Mouse (Mus musculus) gastrocnemius, adult 8-10 months (tissue): ENCODE measurements around the gene Pmpca. TPM values are rescaled to one million over a fixed set of nuclear protein-coding genes. Genes with fewer than 3 reads are reported as not detected.

Source experiments
- DNase-seq, 2 experiments: peaks; one replicate each; pipeline ENCODE4 v3.0.0; 2022; ENCODE audit warnings: low spot score in 2 of 2
- total RNA-seq, 4 experiments: library from RNA; stranded (reverse); gene quantifications; 2 replicates each; pipeline ENCODE4 v1.2.4; 2022

The Pmpca gene
- total RNA-seq, 4 experiments from 2014 or later: 132 to 147 (median 133) TPM

DNA sequence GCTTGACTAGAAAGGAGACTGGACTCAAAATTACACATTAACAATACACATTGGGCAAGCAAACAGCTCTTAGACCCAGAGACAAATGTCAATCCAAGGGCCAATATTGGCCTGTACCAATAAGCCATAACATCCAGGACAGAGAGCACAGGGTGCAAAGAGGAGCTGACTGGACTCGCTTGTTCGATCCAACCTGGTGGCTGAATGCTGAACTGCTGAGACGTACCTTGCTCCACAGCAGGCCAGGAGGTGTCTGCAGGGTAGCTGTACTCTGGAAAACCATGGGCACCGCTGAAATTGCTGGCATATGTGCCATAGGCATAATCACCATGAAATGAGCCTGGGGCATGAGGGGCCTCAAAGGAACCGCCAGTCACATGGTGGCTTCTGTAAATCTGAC is 40.7 kb downstream of the Pmpca start:
- DNase-seq: no peak

- no peak for DNase-seq
These were observed 45.8 kb downstream of the Pmpca start for GRCm38 (mm10) chr2:26434791-26435572.

- DNase-seq: no peak
These were observed 48.1 kb downstream of the Pmpca start for GRCm38 (mm10) chr2:26437221-26437620.

DNA sequence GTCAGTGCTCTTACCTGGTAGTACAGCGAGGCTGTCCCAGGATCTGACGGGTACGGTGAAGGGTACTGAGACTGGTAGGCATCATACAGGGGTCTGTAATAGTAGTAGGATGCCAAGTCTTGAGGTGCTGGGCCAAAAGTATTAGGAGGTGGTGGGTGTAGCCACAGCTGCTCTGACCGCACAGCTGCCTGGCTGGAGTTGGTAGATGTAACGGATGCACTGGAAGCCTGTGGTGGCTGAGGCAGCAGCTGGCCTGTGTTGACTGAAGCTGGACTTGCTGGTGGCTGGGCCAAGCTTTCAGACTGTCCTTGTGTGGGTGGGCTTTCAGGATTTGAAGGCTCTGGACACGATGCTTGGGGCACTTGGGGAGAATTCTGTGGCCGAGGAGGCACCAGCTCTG is 49.2 kb downstream of the Pmpca start:
- DNase-seq: no peak

- no peak for DNase-seq
These were observed 50.5 kb downstream of the Pmpca start for GRCm38 (mm10) chr2:26439671-26440070.

GRCm38 (mm10) chr2:26441261-26441660 is 52.1 kb downstream of the Pmpca start:
- no peak for DNase-seq

DNA sequence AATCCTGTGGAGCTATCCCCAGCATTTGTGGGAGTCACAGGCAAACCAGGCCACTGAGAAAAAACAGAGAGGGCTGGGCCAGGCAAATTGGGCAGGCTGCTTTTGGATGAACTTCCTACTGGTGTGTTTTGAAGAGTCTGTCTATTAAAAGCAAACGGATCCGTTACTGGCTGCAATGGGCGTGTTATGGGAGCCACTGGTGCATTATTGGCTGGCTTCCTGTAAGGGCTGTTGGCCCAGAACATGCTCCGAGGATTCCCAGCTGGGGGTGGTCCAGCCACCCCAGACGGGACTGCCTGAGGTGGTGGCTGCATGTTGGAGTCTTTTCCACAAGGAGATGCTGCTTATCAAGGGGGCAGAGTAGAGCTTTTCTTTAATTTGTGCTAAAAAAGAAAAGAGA is 52.5 kb downstream of the Pmpca start:
- DNase-seq: peak; percentile 44 to 66

DNA sequence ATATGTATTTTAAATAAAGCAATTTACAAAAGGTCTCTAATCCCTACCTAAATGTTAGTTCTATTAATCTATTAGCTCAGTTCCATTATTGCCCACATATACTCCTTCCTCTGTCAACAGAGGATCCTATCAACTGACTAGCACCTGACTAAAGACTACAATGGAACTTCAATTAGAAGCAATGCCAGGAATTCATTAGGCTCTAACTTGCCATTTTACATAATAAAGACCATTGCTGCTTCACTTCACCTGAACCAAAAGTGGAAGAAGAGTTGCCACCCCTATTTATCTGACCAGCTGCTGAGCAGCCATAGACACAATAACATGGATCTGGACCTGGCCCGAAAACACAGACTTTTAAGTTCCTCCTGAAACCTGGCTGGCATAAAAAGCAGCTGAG is 53.7 kb downstream of the Pmpca start:
- no peak for DNase-seq

- no peak for DNase-seq
These were observed 54.7 kb downstream of the Pmpca start for GRCm38 (mm10) chr2:26443876-26444275.

- no peak for DNase-seq
These were observed 55.2 kb downstream of the Pmpca start for GRCm38 (mm10) chr2:26444368-26444767.

- DNase-seq: peak; percentile 100
These were observed 56.0 kb downstream of the Pmpca start, which contains the start of gene Sec16a for GRCm38 (mm10) chr2:26444946-26445665. Gene Sec16a (minus strand): TSS chr2:26445216.

GRCm38 (mm10) chr2:26445666-26446445 is 56.7 kb downstream of the Pmpca start:
- peak in 1 of 2 experiments; percentile 93 for DNase-seq

DNA sequence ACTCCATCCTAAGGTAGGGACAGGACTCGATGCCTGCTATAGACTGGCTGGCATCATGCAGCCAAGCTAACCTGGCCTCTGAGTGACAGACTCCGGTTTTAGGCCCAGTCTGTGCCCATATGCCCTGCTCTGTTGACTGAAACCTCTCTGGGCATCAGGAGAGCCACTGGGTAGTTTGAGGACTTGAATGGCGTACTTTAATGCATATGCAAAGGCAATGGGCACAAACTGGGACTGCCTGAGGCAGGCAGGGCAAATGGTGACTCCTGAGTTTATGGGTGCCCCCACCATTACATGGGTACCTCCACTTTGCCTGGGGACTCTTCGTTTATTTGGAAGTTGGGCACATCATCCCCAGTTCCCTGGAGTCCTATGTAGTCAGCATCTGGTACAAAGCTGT is 57.5 kb downstream of the Pmpca start:
- no peak for DNase-seq

Other genes with a start within 250 kb of the Pmpca start
- gene Lhx3, start 181.1 kb upstream of the Pmpca start, total RNA-seq: not detected
- 1 to 10 TPM; 3.2 to 4.5 (median 3.3) TPM for gene Qsox2, start 151.8 kb upstream of the Pmpca start, total RNA-seq
- not detected for gene Ccdc187, start 94.8 kb upstream of the Pmpca start, total RNA-seq
- gene Gpsm1, start 73.8 kb upstream of the Pmpca start, total RNA-seq: 1 to 10 TPM in 3 of 4 experiments, under 1 TPM in 1; 0.75 to 3.6 (median 1.6) TPM
- 10 to 100 TPM; 19.6 to 21.5 (median 20.6) TPM for gene Dnlz, start 37.2 kb upstream of the Pmpca start, total RNA-seq
- under 1 TPM; 0.22 to 0.51 (median 0.47) TPM for gene Card9, start 28.4 kb upstream of the Pmpca start, total RNA-seq
- 1 to 10 TPM; 3.0 to 8.2 (median 4.9) TPM for gene Snapc4, start 8.7 kb upstream of the Pmpca start, total RNA-seq
- 10 to 100 TPM; 17.8 to 28.0 (median 24.8) TPM for gene Entr1, start within 50 bp of the Pmpca start, total RNA-seq
- 1 to 10 TPM; 9.0 to 9.6 (median 9.2) TPM for gene Inpp5e, start 19.9 kb downstream of the Pmpca start, total RNA-seq
- 10 to 100 TPM; 22.2 to 26.6 (median 24.3) TPM for gene Sec16a, start 55.9 kb downstream of the Pmpca start, total RNA-seq
- 1 to 10 TPM; 4.9 to 7.0 (median 5.2) TPM for gene Notch1, start 127.3 kb downstream of the Pmpca start, total RNA-seq
- gene Egfl7, start 190.7 kb downstream of the Pmpca start, total RNA-seq: 10 to 100 TPM; 28.7 to 37.4 (median 31.6) TPM
- not detected for gene Gm20532, start 197.3 kb downstream of the Pmpca start, total RNA-seq
- 1 to 10 TPM; 2.9 to 8.9 (median 5.6) TPM for gene Agpat2, start 215.1 kb downstream of the Pmpca start, total RNA-seq
- gene Fam69b, start 239.1 kb downstream of the Pmpca start, total RNA-seq: 1 to 10 TPM; 1.3 to 2.1 (median 1.6) TPM